Mouse (Mus musculus) mouse embryonic stem cell (cell line): ENCODE data around the gene Ctnna3.

Experiments used
- in situ Hi-C, 2 experiments: fragments of 300-500 bp; cut with MboI; formaldehyde crosslinking; loops; 1 replicate in 1 of 2; 3 replicates in 1 of 2; pipeline ENCODE4 v1.14.3; 2019 to 2020; ENCODE audit warnings: low sequenced_read_pairs in 2 of 2, low pct_unique_long_range_greater_than_20kb in 1 of 2, mixed read lengths in 1 of 2; ENCODE audit not compliant: unreplicated experiment in 1 of 2

Ctnna3 gene

GRCm38 (mm10) chr10:63457292-63458128 lies 27.6 kb downstream of the Ctnna3 start:
- in situ Hi-C loops = no loop called here

- in situ Hi-C loops = loop anchor here in 1 of 2 experiments (10.0 kb wide), 1 partner anchor 114 kb away; no protein-coding TSS in a partner anchor
Observed at GRCm38 (mm10) chr10:63460935-63461334, 31.0 kb downstream of the Ctnna3 start.

GRCm38 (mm10) chr10:63472473-63472872 lies 42.6 kb downstream of the Ctnna3 start:
- in situ Hi-C loops = no loop called here

- in situ Hi-C loops = no loop called here
Observed at GRCm38 (mm10) chr10:63476167-63476647, 46.3 kb downstream of the Ctnna3 start.

GRCm38 (mm10) chr10:63478946-63479345 lies 49.0 kb downstream of the Ctnna3 start:
- in situ Hi-C loops = no loop called here

- in situ Hi-C loops = no loop called here
Observed at GRCm38 (mm10) chr10:63480066-63480465, 50.2 kb downstream of the Ctnna3 start.

GRCm38 (mm10) chr10:63488346-63488745 lies 58.4 kb downstream of the Ctnna3 start:
- in situ Hi-C loops = no loop called here

GRCm38 (mm10) chr10:63523956-63524355 lies 94.1 kb downstream of the Ctnna3 start:
- in situ Hi-C loops = no loop called here

- in situ Hi-C loops = no loop called here
Observed at GRCm38 (mm10) chr10:63526027-63526426, 96.1 kb downstream of the Ctnna3 start.

- in situ Hi-C loops = no loop called here
Observed at GRCm38 (mm10) chr10:63532381-63532780, 102.5 kb downstream of the Ctnna3 start.

GRCm38 (mm10) chr10:63541754-63542153 lies 111.9 kb downstream of the Ctnna3 start:
- in situ Hi-C loops = no loop called here

GRCm38 (mm10) chr10:63542493-63542892 lies 112.6 kb downstream of the Ctnna3 start:
- in situ Hi-C loops = no loop called here

GRCm38 (mm10) chr10:63566691-63567090 lies 136.8 kb downstream of the Ctnna3 start:
- in situ Hi-C loops = no loop called here

GRCm38 (mm10) chr10:63571561-63571960 lies 141.7 kb downstream of the Ctnna3 start:
- in situ Hi-C loops = loop anchor here in 1 of 2 experiments (5.0 to 10.0 kb wide), 2 partner anchors 107 to 149 kb away; partner anchors contain the start of gene Gm7075

GRCm38 (mm10) chr10:63572866-63573265 lies 143.0 kb downstream of the Ctnna3 start:
- in situ Hi-C loops = loop anchor here in 1 of 2 experiments (5.0 to 10.0 kb wide), 2 partner anchors 108 to 151 kb away; partner anchors contain the start of gene Gm7075

- in situ Hi-C loops = loop anchor here in 1 of 2 experiments (5.0 to 10.0 kb wide), 2 partner anchors 109 to 152 kb away; partner anchors contain the start of gene Gm7075
Observed at GRCm38 (mm10) chr10:63574100-63574609, 144.3 kb downstream of the Ctnna3 start.

- in situ Hi-C loops = loop anchor here in 1 of 2 experiments (10.0 to 25.0 kb wide), 3 partner anchors 112 to 505 kb away; partner anchors contain the start of gene Lrrtm3
Observed at GRCm38 (mm10) chr10:63582608-63583007, 152.7 kb downstream of the Ctnna3 start.

GRCm38 (mm10) chr10:63583798-63584374 lies 154.0 kb downstream of the Ctnna3 start:
- in situ Hi-C loops = loop anchor here in 1 of 2 experiments (10.0 to 25.0 kb wide), 3 partner anchors 111 to 503 kb away; partner anchors contain the start of gene Lrrtm3

- in situ Hi-C loops = loop anchor here in 1 of 2 experiments (25.0 kb wide), 2 partner anchors 313 to 488 kb away; partner anchors contain the start of gene Lrrtm3
Observed at GRCm38 (mm10) chr10:63599417-63599816, 169.5 kb downstream of the Ctnna3 start.
